Mouse (Mus musculus): ENCODE measurements around the gene Tigd3. TPM values are rescaled to one million over a fixed set of nuclear protein-coding genes. Genes with fewer than 3 reads are reported as not detected.

Tigd3 gene
- total and polyA plus RNA-seq, 3 experiments = 2.1 to 2.2 TPM; not detected in 1

DNA sequence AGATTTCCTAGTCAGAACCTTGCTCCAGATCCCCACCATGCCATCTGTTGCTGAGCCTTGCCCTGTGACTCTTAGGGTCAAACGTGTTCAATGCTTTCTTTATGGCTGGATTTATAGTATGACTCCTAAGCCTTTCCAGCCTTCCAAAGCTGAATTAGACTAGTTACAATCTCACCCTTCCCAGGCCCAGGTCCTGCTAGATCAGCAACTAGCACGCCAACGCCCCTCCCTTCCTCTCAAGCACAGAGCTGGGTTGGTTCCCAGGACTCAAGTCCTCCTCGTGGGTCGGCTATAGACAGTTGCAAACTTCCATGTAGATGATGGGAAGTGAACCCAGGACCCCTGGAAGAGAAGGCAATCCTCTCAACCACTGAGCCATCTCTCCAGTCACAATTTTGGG lies 41.7 kb upstream of the Tigd3 start:
- no peak for DNase-seq (ENCODE audit: low read depth, low spot score)
- no peaks in the 10 kb centered on the region for H3K9me3 ChIP-seq (replicated peaks; ENCODE audit: insufficient read depth, low read length)
- H3K4me1 ChIP-seq (ENCODE audit: control insufficient read depth in 1 of 2, insufficient read depth in 2 of 2, low read length in 2 of 2) = no peaks in the 10 kb centered on the region
- no peaks in the 10 kb centered on the region for H3K79me2 ChIP-seq (ENCODE audit: control insufficient read depth, insufficient read depth, low read length, poor library complexity)
- H3K27ac ChIP-seq (ENCODE audit: control insufficient read depth, low read depth, low read length) = no peak overlapping the region
- no peaks in the 10 kb centered on the region for H3K36me3 ChIP-seq (ENCODE audit: control insufficient read depth in 1 of 2, insufficient read depth in 2 of 2, low read length in 2 of 2)
- H3K9ac ChIP-seq (ENCODE audit: control insufficient read depth, low read depth, low read length, poor library complexity, severe bottlenecking) = no peak overlapping the region
- no peak for TF ChIP-seq TBP (IDR thresholded peaks at IDR 0.05; ENCODE audit: low read depth, low read length)
- no peak for TF ChIP-seq CTCF (IDR thresholded peaks at IDR 0.05 in 2 of 3, conservative IDR thresholded peaks at IDR 0.05 in 1 of 3; ENCODE audit: control insufficient read depth in 1 of 3, insufficient read depth in 1 of 3, low read depth in 2 of 3, low read length in 3 of 3, poor library complexity in 1 of 3, severe bottlenecking in 1 of 3)
- no peak for TF ChIP-seq MAZ (IDR thresholded peaks at IDR 0.05; ENCODE audit: low read depth, low read length)
- TF ChIP-seq MAX (IDR thresholded peaks at IDR 0.05; ENCODE audit: low read length) = no peak
- TF ChIP-seq TCF12 (IDR thresholded peaks at IDR 0.05; ENCODE audit: low read depth, low read length) = no peak
- TF ChIP-seq TAL1 (IDR thresholded peaks at IDR 0.05; ENCODE audit: low read length) = no peak
- no peak for TF ChIP-seq POLR2A (IDR thresholded peaks at IDR 0.05; ENCODE audit: control insufficient read depth in 1 of 2, insufficient read depth in 1 of 2, low read depth in 1 of 2, low read length in 2 of 2, poor library complexity in 1 of 2)
- TF ChIP-seq CHD2 (IDR thresholded peaks at IDR 0.05; ENCODE audit: low read length) = no peak
- no peak for TF ChIP-seq MXI1 (IDR thresholded peaks at IDR 0.05; ENCODE audit: low read depth, low read length)
- no peak for TF ChIP-seq HCFC1 (IDR thresholded peaks at IDR 0.05; ENCODE audit: low read depth, low read length)
- no peak for TF ChIP-seq USF1 (IDR thresholded peaks at IDR 0.05; ENCODE audit: low read depth, low read length)
- no peak overlapping the region for H3K4me3 ChIP-seq (ENCODE audit: control insufficient read depth in 1 of 2, insufficient read depth in 1 of 2, low read depth in 2 of 2, low read length in 2 of 2)
- H3K27me3 ChIP-seq (ENCODE audit: control insufficient read depth in 1 of 2, insufficient read depth in 2 of 2, low read length in 2 of 2) = no peaks in the 10 kb centered on the region

DNA sequence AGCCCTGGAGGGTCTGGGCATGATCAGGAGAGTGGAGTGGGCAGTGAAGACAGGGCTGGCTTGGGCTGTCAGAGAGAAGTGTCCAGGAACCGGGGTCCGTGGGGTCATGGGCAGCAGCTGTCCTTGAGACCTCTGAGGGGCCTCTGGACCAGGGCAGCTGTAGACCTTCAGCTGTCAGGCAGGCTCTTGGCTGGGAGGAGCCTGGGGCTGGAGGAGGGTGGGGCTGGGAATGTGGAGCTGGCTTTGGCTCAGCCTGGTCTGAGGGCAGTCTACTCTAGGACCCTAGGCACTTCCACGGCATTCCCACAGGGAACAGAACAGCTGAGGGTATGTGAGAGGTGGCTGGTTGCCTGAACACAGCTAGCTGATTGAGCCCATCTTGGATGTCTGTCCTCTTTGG lies 41.3 kb upstream of the Tigd3 start:
- no peak overlapping the region for H3K9ac ChIP-seq (ENCODE audit: control insufficient read depth, low read depth, low read length, poor library complexity, severe bottlenecking)
- no peaks in the 10 kb centered on the region for H3K27me3 ChIP-seq (ENCODE audit: control insufficient read depth in 1 of 2, insufficient read depth in 2 of 2, low read length in 2 of 2)
- no peaks in the 10 kb centered on the region for H3K36me3 ChIP-seq (ENCODE audit: control insufficient read depth in 1 of 2, insufficient read depth in 2 of 2, low read length in 2 of 2)
- H3K79me2 ChIP-seq (ENCODE audit: control insufficient read depth, insufficient read depth, low read length, poor library complexity) = no peaks in the 10 kb centered on the region
- no peak for TF ChIP-seq NRF1 (IDR thresholded peaks at IDR 0.05; ENCODE audit: insufficient read depth, low read depth, low read length, poor library complexity, severe bottlenecking)
- TF ChIP-seq GATA1 (IDR thresholded peaks at IDR 0.05; ENCODE audit: low read depth, low read length) = no peak
- TF ChIP-seq POLR2AphosphoS5 (IDR thresholded peaks at IDR 0.05; ENCODE audit: borderline replicate concordance, low read depth, low read length) = no peak
- no peak for TF ChIP-seq ZMIZ1 (IDR thresholded peaks at IDR 0.05; ENCODE audit: low read depth, low read length)
- TF ChIP-seq USF1 (IDR thresholded peaks at IDR 0.05; ENCODE audit: low read depth, low read length) = no peak
- TF ChIP-seq CTCF (IDR thresholded peaks at IDR 0.05 in 2 of 3, conservative IDR thresholded peaks at IDR 0.05 in 1 of 3; ENCODE audit: control insufficient read depth in 1 of 3, insufficient read depth in 1 of 3, low read depth in 2 of 3, low read length in 3 of 3, poor library complexity in 1 of 3, severe bottlenecking in 1 of 3) = no peak
- TF ChIP-seq KAT2A (conservative IDR thresholded peaks at IDR 0.05; ENCODE audit: low read depth, low read length) = no peak
- no peak for TF ChIP-seq TBP (IDR thresholded peaks at IDR 0.05; ENCODE audit: low read depth, low read length)
- TF ChIP-seq MAFK (IDR thresholded peaks at IDR 0.05; ENCODE audit: borderline replicate concordance, low read depth, low read length) = no peak
- H3K9me3 ChIP-seq (replicated peaks; ENCODE audit: insufficient read depth, low read length) = no peaks in the 10 kb centered on the region
- no peak overlapping the region for H3K4me3 ChIP-seq (ENCODE audit: control insufficient read depth in 1 of 2, insufficient read depth in 1 of 2, low read depth in 2 of 2, low read length in 2 of 2)
- no peak for DNase-seq (ENCODE audit: low read depth, low spot score)
- no peak overlapping the region for H3K27ac ChIP-seq (ENCODE audit: control insufficient read depth, low read depth, low read length)
- H3K4me1 ChIP-seq (ENCODE audit: control insufficient read depth in 1 of 2, insufficient read depth in 2 of 2, low read length in 2 of 2) = no peaks in the 10 kb centered on the region

All from MEL (cell line).